Mouse (Mus musculus) liver, adult 2 months (tissue): ENCODE measurements at regions not wholly inside any gene's neighbourhood (a gene's known extent, or its start where the extent isn't known, plus 50 kb on each side); places are given as distances from the start of the nearest gene placed in this dataset.

Experiments
- DNase-seq: peaks from one replicate; pipeline ENCODE4 v3.0.0-alpha.2; 2011; ENCODE audit warnings: low read depth, low spot score; ENCODE audit errors: extremely low read depth
- H3K27ac ChIP-seq: fragments of 200-500 bp; replicated peaks from 2 replicates; pipeline ENCODE4 v1.5.1; 2012; ENCODE audit warnings: low read depth, mild to moderate bottlenecking, control low read depth, inconsistent platforms, low read length; ENCODE audit not compliant: insufficient read depth
- H3K27me3 ChIP-seq: fragments of 200-500 bp; 2 replicates; pipeline ENCODE4 v1.6.1; 2012; ENCODE audit warnings: mild to moderate bottlenecking, moderate library complexity, low read length, inconsistent platforms; ENCODE audit not compliant: control insufficient read depth, insufficient read depth
- H3K36me3 ChIP-seq: fragments of 200-500 bp; 2 replicates; pipeline ENCODE4 v1.6.1; 2012; ENCODE audit warnings: low read length, inconsistent platforms; ENCODE audit not compliant: control insufficient read depth, insufficient read depth
- H3K4me1 ChIP-seq: fragments of 200-500 bp; 2 replicates; pipeline ENCODE4 v1.6.1; 2011; ENCODE audit warnings: low read length; ENCODE audit not compliant: control insufficient read depth, insufficient read depth
- H3K4me3 ChIP-seq: fragments of 200-500 bp; 2 replicates; pipeline ENCODE4 v1.5.1; 2011; ENCODE audit warnings: low read depth, mild to moderate bottlenecking, control low read depth, low read length, moderate library complexity; ENCODE audit not compliant: insufficient read depth
- H3K79me2 ChIP-seq: fragments of 200-500 bp; 2 replicates; pipeline ENCODE4 v1.6.1; 2012; ENCODE audit warnings: inconsistent platforms, mild to moderate bottlenecking, low read length, moderate library complexity; ENCODE audit not compliant: control insufficient read depth, insufficient read depth
- H3K9ac ChIP-seq: fragments of 200-500 bp; 2 replicates; pipeline ENCODE4 v1.6.1; 2012; ENCODE audit warnings: low read depth, mild to moderate bottlenecking, control low read depth, inconsistent platforms, low read length
- CTCF ChIP-seq: fragments of 200-500 bp; IDR thresholded peaks from 2 replicates; pipeline ENCODE4 v1.5.1; 2011; ENCODE audit warnings: low read depth, low read length, control low read depth
- POLR2A ChIP-seq: fragments of 200-500 bp; IDR thresholded peaks from 2 replicates; pipeline ENCODE4 v1.6.1; 2011; ENCODE audit warnings: low read length, control low read depth; ENCODE audit not compliant: insufficient read depth; ENCODE audit errors: extremely low read depth
- WGBS: fragments of 180-500 bp; shearing (Covaris S2); methylation state at CpG from one replicate; pipeline ENCODE4 v1.1.7; 2018; 5-methylcytosine and 5-hydroxymethylcytosine counted together

DNA sequence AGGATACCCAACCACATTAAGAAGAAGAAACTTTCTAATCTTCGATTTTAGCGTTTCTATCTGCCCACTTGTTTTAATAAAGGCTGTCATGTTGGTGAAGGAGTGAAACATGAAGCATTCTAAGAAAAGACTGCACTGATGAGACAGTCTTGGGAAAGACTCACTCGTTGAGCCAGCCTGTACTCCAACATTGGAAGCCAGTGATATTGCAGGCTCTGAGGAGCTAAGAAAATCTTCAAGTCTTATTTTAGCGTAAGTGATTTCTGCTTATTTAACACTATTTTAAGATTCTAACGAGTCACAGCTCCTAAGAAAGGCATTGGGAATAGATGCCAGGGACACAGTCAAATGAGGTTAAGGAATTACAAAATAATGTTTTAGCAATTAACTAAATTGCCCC, 78.9 kb upstream of the 1700066M21Rik start:
- WGBS, result 75% methylated on average over 5 of the region's 5 CpGs
- no peak overlapping the region for H3K4me3 ChIP-seq
- no peak overlapping the region for H3K9ac ChIP-seq
- TF ChIP-seq POLR2A, result no peak
- TF ChIP-seq CTCF, result no peak
- no peak overlapping the region for H3K27ac ChIP-seq
- H3K79me2 ChIP-seq, result no peaks in the 10 kb centered on the region
- DNase-seq, result no peak
- H3K4me1 ChIP-seq, result no peaks in the 10 kb centered on the region
- no peaks in the 10 kb centered on the region for H3K27me3 ChIP-seq
- H3K36me3 ChIP-seq, result no peaks in the 10 kb centered on the region

DNA sequence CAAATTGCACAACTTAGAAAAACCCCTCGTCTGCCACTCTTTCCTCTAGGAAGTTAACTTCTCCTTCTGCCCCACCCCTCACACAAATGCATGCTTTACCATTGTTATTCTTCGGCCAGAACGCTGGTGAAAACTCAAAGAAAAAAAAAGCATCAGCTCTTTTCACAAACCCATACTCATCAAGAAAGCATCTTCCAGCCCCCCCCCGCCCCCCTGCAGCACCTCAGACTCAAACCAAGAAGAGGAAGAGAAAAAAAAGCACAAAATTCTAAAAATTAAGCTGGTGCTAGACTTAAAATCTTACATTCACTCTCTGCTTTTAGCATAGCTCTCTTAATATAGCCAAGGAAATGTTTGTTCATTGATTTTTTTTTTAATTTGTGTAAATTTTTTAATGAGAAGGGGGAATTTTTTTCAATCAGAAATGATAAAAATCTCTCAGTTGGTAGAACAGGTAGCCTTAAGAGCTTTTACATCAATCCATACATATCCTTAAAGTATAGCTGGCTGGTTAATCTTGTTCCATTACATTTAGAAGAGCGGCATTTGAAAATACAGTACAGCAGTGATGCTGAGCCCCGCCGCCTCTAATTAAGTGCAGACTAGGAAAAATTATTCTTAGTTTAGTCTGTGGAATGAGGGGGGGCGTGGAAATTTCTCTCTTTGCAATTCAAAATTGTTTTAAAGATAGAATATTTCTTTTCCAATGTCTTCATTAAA, 76.0 kb upstream of the 1700066M21Rik start:
- Histone ChIP-seq H3K9ac (no peak overlapping the region), H3K4me1 (no peaks in the 10 kb centered on the region), H3K36me3 (no peaks in the 10 kb centered on the region), H3K27ac (no peak overlapping the region), H3K4me3 (no peak overlapping the region), H3K79me2 (no peaks in the 10 kb centered on the region), H3K27me3 (no peaks in the 10 kb centered on the region)
- DNase-seq, result no peak
- TF ChIP-seq CTCF, result no peak
- TF ChIP-seq POLR2A, result no peak
- 68% methylated on average over 8 of the region's 8 CpGs for WGBS

DNA sequence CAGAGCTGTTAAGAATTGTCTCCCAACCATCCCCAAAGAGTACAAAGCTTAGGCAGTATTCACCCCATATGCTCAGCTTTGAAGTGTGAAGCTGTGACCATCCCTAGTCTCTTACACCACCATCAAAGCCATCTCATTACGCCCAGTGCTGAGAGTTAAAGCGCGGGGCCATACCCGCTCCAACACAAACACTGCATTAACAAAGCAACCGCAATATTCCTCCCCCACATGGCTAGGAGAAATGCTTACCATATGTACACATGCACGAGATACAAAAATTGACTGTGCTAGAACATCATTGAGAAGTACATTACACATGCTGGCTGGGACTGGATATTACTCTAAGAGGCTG, 75.5 kb upstream of the 1700066M21Rik start:
- TF ChIP-seq CTCF (no peak), POLR2A (no peak)
- WGBS, result 85% methylated on average over 6 of the region's 6 CpGs

DNA sequence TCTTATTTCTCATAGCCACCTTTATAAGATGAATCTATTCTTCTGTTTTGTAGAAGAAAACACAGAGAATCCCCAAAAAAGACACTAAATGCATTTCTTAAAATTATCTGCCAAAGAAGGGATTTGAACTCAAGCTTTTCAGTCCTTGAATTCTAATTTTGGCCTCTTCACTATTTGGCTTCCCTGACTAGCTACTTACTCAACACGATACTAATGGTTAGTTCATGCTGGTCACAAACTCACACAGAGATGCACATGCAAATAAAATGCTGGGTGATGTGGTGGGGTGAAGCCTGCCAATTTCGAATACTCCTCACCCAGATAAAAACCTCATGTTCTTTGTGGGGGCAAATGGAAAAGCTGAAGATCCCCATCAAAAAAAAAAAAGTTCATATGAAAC, 72.7 kb upstream of the 1700066M21Rik start:
- H3K79me2 ChIP-seq, result no peaks in the 10 kb centered on the region
- H3K4me3 ChIP-seq, result no peak overlapping the region
- TF ChIP-seq CTCF, result no peak
- TF ChIP-seq POLR2A, result no peak
- no peaks in the 10 kb centered on the region for H3K36me3 ChIP-seq
- H3K27ac ChIP-seq, result no peak overlapping the region
- H3K27me3 ChIP-seq, result no peaks in the 10 kb centered on the region
- DNase-seq, result no peak
- no peaks in the 10 kb centered on the region for H3K4me1 ChIP-seq
- 82% methylated on average over 2 of the region's 2 CpGs for WGBS
- no peak overlapping the region for H3K9ac ChIP-seq

More for the DNA sequence above, 75.5 kb upstream of the 1700066M21Rik start:
- no peak for DNase-seq
- no peaks in the 10 kb centered on the region for H3K79me2 ChIP-seq
- H3K9ac ChIP-seq, result no peak overlapping the region
- no peak overlapping the region for H3K4me3 ChIP-seq
- no peaks in the 10 kb centered on the region for H3K27me3 ChIP-seq
- H3K4me1 ChIP-seq, result no peaks in the 10 kb centered on the region
- H3K36me3 ChIP-seq, result no peaks in the 10 kb centered on the region
- H3K27ac ChIP-seq, result no peak overlapping the region

DNA sequence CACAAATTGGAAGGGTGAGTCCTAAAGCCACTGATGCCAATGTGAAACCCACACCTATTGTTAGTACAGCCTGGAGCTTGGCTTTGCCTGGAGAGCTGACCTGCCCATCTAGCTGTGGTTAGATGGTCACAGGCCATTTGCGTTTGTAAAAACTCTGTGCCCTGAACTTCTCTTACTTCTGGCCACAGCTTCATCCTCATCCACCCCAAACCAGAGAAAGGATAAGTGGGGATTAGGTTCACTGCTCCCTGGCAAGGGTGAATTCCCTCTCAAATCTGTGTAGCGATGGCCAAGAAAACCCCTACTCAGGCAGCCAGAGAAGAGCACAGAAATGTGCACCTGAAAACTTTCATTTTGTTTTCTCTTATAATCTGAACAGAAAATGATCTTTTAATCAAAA, 54.9 kb upstream of the 1700066M21Rik start:
- no peak overlapping the region for H3K9ac ChIP-seq
- H3K36me3 ChIP-seq, result no peaks in the 10 kb centered on the region
- no peak overlapping the region for H3K4me3 ChIP-seq
- no peak for DNase-seq
- WGBS, result 90% methylated on average over 2 of the region's 2 CpGs
- TF ChIP-seq POLR2A, result no peak
- no peak for TF ChIP-seq CTCF
- H3K27ac ChIP-seq, result no peak overlapping the region
- H3K27me3 ChIP-seq, result no peaks in the 10 kb centered on the region
- H3K4me1 ChIP-seq, result no peaks in the 10 kb centered on the region
- H3K79me2 ChIP-seq, result no peaks in the 10 kb centered on the region

DNA sequence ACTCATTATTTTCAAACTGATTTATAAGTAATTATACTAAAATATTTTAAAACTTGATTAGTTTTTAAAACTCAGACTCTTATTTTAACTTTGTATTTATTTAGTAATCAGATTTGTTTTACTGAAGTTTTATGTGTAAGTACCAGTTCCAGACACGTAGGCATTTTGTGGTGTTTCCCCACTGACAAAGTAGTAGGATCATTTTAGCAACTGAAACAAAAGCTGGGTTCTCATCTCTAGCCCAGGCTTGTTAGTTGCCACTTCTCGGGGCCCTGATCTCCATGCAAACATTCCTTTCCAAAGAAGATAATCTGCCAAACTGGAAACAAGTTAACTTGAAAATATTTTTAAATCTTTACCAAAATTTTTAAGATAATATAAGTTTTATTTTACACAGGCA, 54.3 kb upstream of the 1700066M21Rik start:
- no peak overlapping the region for H3K27ac ChIP-seq
- H3K4me1 ChIP-seq, result no peaks in the 10 kb centered on the region
- no peak for TF ChIP-seq POLR2A
- no peak for TF ChIP-seq CTCF
- no peak overlapping the region for H3K4me3 ChIP-seq
- H3K9ac ChIP-seq, result no peak overlapping the region
- no peaks in the 10 kb centered on the region for H3K36me3 ChIP-seq
- H3K79me2 ChIP-seq, result no peaks in the 10 kb centered on the region
- WGBS, result 69% methylated on average over 2 of the region's 2 CpGs
- H3K27me3 ChIP-seq, result no peaks in the 10 kb centered on the region
- DNase-seq, result no peak
